Mouse (Mus musculus) hindbrain, embryonic 10.5 days (tissue): ENCODE measurements around the gene Kpna4. TPM values are rescaled to one million over a fixed set of nuclear protein-coding genes. Genes with fewer than 3 reads are reported as not detected.
"Not testable (repeated sequence)": the region's sequence is repeated elsewhere in the genome, so short reads cannot be mapped to it uniquely, and the experiment has no call there.

Experiments
- DNase-seq: peaks from one replicate; pipeline ENCODE4 v3.0.0-alpha.2; 2017; ENCODE audit warnings: low spot score
- H3K27ac ChIP-seq: fragments of 300-500 bp; sonication (generic); 2 replicates; pipeline ENCODE4 v1.5.1; 2016; ENCODE audit warnings: mild to moderate bottlenecking, moderate library complexity
- H3K27me3 ChIP-seq: fragments of 300-500 bp; sonication (generic); 2 replicates; pipeline ENCODE4 v1.6.1; 2016; ENCODE audit warnings: mild to moderate bottlenecking; ENCODE audit not compliant: poor library complexity, insufficient read depth, severe bottlenecking
- H3K36me3 ChIP-seq: fragments of 300-500 bp; sonication (generic); 2 replicates; pipeline ENCODE4 v1.6.1; 2016; ENCODE audit warnings: mild to moderate bottlenecking, moderate library complexity
- H3K4me1 ChIP-seq: fragments of 300-500 bp; sonication (generic); replicated peaks from 2 replicates; pipeline ENCODE4 v1.6.1; 2016; ENCODE audit warnings: mild to moderate bottlenecking
- H3K4me3 ChIP-seq: fragments of 300-500 bp; sonication (generic); 2 replicates; pipeline ENCODE4 v1.5.1; 2016; ENCODE audit warnings: mild to moderate bottlenecking, moderate library complexity
- H3K9me3 ChIP-seq: fragments of 300-500 bp; sonication (generic); 2 replicates; pipeline ENCODE4 v1.6.1; 2016; ENCODE audit warnings: mild to moderate bottlenecking, moderate library complexity
- WGBS: fragments of 180-500 bp; shearing (Covaris S2); methylation state at CpG from one replicate; pipeline ENCODE4 v1.1.7; 2016; 5-methylcytosine and 5-hydroxymethylcytosine counted together
- polyA plus RNA-seq: library from polyadenylated mRNA; unstranded; fragments of >200 nt; fragmentation: Nextera tagmentation; extraction: Ambion mirVana; gene quantifications from 2 replicates; pipeline ENCODE4 v1.2.1, GENCODE M21; 2016

Kpna4 gene
- polyA plus RNA-seq, 1 experiment from 2014 or later = 26.4 TPM

GRCm38 (mm10) chr3:69026133-69026783 is 100.7 kb downstream of the Kpna4 start:
- 95% methylated on average over 1 of the region's 1 CpGs for WGBS
- H3K4me3 ChIP-seq = no peak overlapping the region
- no peak for DNase-seq
- no peaks in the 10 kb centered on the region for H3K27me3 ChIP-seq
- H3K9me3 ChIP-seq = no peaks in the 10 kb centered on the region
- H3K27ac ChIP-seq = no peak overlapping the region
- no peaks in the 10 kb centered on the region for H3K4me1 ChIP-seq
- peaks cover 100% of the 10 kb centered on the region for H3K36me3 ChIP-seq

DNA sequence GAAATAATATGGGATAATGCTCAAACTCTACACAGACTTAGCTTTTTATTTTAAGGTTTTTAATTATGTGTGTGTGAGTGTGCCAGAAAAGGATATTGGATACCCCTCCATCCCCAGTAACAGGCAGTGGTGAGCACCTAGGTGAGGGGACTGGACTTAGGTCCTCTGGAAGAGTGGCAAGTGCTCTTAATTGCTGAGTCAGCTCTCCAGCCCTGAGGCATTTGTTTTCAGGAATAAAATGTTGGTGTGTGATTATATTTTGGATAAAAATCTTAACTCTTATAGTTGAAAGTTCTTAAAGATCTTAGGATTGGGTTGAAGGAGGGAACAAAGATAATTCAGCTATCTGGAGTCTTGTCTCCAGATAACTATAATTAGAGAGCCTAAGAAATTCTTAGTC is 106.1 kb downstream of the Kpna4 start:
- Histone ChIP-seq H3K9me3 (no peaks in the 10 kb centered on the region), H3K36me3 (peaks cover 100% of the 10 kb centered on the region), H3K27me3 (no peaks in the 10 kb centered on the region), H3K27ac (no peak overlapping the region), H3K4me1 (no peaks in the 10 kb centered on the region), H3K4me3 (no peak overlapping the region)
- DNase-seq = no peak

GRCm38 (mm10) chr3:69020285-69020684 is 106.6 kb downstream of the Kpna4 start:
- no peak for DNase-seq
- H3K36me3 ChIP-seq = peaks cover 99% of the 10 kb centered on the region
- no peaks in the 10 kb centered on the region for H3K9me3 ChIP-seq
- H3K27ac ChIP-seq = no peak overlapping the region
- H3K4me3 ChIP-seq = no peak overlapping the region
- no peaks in the 10 kb centered on the region for H3K27me3 ChIP-seq
- no peaks in the 10 kb centered on the region for H3K4me1 ChIP-seq
- WGBS = 96% methylated on average over 2 of the region's 2 CpGs

GRCm38 (mm10) chr3:69018635-69019034 is 108.3 kb downstream of the Kpna4 start:
- H3K36me3 ChIP-seq = peaks cover 99% of the 10 kb centered on the region

DNA sequence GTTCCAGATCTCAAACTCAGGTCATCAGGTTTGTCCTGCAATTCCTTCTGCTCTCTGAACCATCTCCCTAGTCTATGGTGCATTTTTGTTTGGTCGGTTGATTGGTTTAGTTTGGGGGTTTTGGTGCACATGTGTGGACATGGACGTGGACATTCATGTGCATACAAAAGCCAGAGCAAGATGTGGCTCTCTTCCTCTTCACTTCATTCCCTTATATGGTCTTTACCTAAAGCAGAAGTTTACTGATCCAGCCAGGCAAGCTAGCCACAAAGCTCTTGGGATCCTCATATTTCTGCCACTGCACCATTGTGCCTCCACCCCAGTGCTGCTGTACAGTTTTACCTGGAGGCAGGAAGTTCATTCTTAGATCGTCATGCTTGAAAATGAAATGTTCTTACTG is 109.7 kb downstream of the Kpna4 start:
- no peak overlapping the region for H3K4me3 ChIP-seq
- peaks cover 98% of the 10 kb centered on the region for H3K36me3 ChIP-seq
- H3K27me3 ChIP-seq = no peaks in the 10 kb centered on the region
- H3K27ac ChIP-seq = no peak overlapping the region
- no peak for DNase-seq
- H3K4me1 ChIP-seq = no peaks in the 10 kb centered on the region
- 95% methylated on average over 3 of the region's 3 CpGs for WGBS
- H3K9me3 ChIP-seq = no peaks in the 10 kb centered on the region

More at GRCm38 (mm10) chr3:69018635-69019034, 108.3 kb downstream of the Kpna4 start:
- H3K4me3 ChIP-seq, H3K27ac ChIP-seq, DNase-seq, H3K27me3 ChIP-seq, H3K9me3 ChIP-seq, H3K4me1 ChIP-seq: not testable (repeated sequence)
- 92% methylated on average over 2 of the region's 2 CpGs for WGBS

Other genes with a start within 250 kb of the Kpna4 start
- 12.9 and 18.2 TPM in 2 replicates for gene Ift80, start 122.5 kb downstream of the Kpna4 start, polyA plus RNA-seq
- gene Smc4, start 122.4 kb downstream of the Kpna4 start, polyA plus RNA-seq = 101 and 172 TPM in 2 replicates
- 152 and 193 TPM in 2 replicates for gene Trim59, start 82.4 kb downstream of the Kpna4 start, polyA plus RNA-seq
- gene Arl14, start 95.3 kb upstream of the Kpna4 start, polyA plus RNA-seq = not detected in 2 replicates
- gene Ppm1l, start 189.7 kb upstream of the Kpna4 start, polyA plus RNA-seq = 13.3 and 17.3 TPM in 2 replicates